Mouse (Mus musculus) lung, postnatal 25 days (tissue): ENCODE results near the gene Ugt2b34.
"Not testable (repeated sequence)": the region's sequence is repeated elsewhere in the genome, so short reads cannot be mapped to it uniquely, and the experiment has no call there.

Source experiments
- DNase-seq: peaks from one replicate; pipeline ENCODE4 v3.0.0; 2022; ENCODE audit warnings: low spot score

The Ugt2b34 gene

GRCm38 (mm10) chr5:86906758-86907157 is at the start of gene Ugt2b34:
Ugt2b34 (minus strand) TSS chr5:86906937.
- DNase-seq, result no peak

DNA sequence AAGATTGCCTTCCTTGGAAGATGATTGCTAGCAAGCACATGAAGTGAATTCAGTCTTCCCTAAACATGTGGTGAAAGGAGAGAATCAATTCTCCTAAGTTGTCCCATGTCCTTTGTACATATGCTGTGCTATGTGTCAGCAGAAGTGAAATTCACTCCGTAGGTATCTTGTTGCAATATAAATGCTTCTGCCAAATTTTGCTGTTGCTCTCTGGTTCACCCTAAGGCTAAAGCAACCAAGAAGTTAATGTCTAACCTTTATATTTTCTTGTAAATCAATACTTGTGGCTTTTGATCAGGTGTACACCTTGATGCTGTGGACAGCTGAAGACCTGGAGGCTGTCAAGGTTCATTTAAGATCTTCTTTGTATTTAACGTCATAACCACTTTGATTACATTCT is 35.4 kb upstream of the Ugt2b34 start:
- no peak for DNase-seq

GRCm38 (mm10) chr5:86926426-86926825 is 19.7 kb upstream of the Ugt2b34 start, which contains the start of gene Ugt2b1:
Ugt2b1 (minus strand) TSS chr5:86926530.
- DNase-seq, result no peak

GRCm38 (mm10) chr5:86920661-86921233 is 14.0 kb upstream of the Ugt2b34 start:
- no peak for DNase-seq

DNA sequence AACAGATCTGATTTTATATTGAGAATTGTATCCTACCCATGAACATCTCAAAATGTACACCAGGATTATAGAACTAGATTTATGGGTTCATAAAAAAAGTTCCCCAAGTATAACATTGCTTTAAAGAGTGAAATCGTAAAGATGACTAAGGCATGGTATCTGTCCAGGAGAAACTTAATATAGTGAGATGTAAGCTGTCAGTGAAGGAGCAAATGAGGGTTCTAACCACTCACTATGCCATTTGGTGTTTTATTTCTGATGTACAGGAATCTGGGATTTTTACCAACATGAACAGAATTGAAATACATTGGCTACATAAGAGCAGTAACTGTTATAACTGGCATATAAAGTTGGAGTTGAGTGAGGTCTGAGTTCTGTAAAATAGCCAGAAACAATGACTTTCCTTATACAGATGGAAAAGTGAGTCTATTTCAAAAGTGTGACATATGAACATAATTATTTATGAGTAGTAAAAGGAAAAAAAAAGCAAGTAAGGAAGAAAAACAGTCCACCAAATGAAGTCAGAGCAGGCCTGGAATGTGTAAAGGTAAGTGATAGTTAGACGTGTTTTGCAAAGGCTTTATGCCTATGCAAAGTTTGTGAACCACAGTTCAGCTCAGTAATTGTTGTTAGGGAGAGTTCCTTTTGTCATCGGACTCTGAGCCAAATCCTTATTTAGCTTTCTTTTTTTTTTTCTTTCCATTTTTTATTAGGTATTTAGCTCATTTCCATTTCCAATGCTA is 4.8 kb upstream of the Ugt2b34 start:
- DNase-seq, result no peak

DNA sequence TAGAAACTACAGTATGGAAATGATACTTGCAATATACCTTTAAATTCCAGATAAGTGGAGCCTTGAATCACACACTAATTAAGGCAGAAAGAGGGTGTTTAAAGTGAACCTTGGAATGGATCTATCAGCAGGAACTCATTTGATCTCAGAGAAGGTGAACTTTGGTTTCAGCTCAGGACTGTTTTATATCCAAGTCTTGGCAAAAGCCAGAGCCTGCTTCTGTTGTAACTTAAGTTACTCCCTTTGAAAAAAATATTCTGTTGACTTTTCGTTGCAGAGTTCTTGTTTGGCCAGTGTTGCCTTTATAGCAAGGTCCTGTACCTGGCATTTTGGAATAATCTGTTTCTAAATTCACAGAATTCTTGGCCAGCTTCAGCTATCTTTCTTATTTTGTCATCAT is 4.0 kb upstream of the Ugt2b34 start:
- DNase-seq, result no peak

- no peak for DNase-seq
Observed at GRCm38 (mm10) chr5:86889933-86890332, 16.8 kb downstream of the Ugt2b34 start.

DNA sequence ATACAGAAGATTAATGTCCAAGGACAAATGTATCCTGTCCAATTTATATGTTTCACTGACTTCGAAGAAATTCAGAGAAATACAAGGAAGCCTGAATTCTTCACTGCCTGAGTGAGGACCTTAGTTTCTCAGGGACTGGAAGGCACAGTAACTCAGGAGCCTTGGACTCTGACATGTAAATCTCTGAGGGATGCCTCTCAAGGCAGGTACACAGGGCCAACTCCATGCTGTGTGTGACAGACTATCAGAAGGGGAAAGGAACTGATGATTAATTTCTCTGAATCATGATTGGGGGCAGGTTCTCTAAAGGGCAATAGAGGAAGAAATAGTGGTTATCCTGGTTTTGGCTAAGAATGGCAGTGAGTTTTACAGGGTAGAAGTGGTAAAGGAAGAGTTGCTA is 18.3 kb downstream of the Ugt2b34 start:
- no peak for DNase-seq

- no peak for DNase-seq
Observed at GRCm38 (mm10) chr5:86887081-86887480, 19.7 kb downstream of the Ugt2b34 start.

DNA sequence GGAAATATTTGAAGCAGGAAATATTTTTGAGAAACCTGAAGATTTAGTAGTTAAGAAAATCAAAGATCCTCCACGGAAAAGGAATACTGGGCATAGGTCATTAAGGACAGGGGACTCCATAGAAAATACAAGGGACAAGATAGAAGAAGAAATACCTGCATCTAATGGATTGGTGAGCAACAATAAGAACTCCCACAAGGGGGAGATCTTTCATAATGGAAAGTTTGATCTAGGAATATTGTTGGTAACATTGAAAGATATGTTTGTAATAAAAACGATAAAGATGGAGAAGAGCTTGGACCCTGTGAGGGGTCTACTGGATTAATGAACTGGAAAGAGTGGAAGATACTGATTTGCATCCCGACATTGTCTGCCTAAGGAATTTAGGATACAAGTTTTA is 20.1 kb downstream of the Ugt2b34 start:
- no peak for DNase-seq

GRCm38 (mm10) chr5:86871877-86872276 is 34.9 kb downstream of the Ugt2b34 start:
- DNase-seq, result no peak

- no peak for DNase-seq
Observed at GRCm38 (mm10) chr5:86858336-86858735, 48.4 kb downstream of the Ugt2b34 start.

DNA sequence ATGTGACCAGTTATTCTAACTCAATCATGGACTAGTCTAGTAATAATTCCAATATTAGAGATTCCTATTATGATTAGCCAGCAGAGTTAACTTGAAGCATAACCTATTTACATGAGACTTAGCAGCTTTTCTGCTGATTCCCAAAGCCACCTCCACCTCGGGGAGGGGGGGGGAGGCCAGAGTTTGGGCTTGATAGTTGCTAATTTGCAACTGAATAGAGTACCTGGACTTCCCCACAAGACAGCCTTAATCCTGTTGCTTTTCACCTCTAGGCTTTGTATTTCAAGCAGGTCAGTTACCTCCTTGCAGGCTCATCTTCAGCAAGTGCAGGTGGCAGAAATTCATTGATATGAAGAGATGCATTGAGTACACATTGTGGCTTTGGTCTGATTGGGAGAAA is 49.1 kb downstream of the Ugt2b34 start:
- DNase-seq, result no peak

DNA sequence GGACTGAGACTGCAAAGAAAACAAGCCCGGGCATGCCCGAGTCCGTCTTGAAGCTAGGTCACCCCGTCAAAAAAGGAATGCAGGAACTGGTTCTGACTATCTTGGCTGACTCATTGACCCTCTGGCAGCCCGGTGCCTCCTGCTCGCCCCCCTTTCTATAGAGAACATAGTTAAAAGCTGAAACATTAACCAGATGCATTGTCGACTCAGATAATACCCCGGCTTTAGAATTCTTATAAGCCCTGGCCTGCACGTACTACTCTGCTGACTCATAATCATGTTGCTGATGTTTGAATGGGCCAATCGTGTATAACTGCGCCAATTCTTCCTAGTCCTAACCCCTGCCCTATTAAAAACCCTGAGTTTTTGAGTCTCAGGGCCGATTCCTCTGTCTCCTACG is 50.2 kb downstream of the Ugt2b34 start:
- not testable (repeated sequence) for DNase-seq

DNA sequence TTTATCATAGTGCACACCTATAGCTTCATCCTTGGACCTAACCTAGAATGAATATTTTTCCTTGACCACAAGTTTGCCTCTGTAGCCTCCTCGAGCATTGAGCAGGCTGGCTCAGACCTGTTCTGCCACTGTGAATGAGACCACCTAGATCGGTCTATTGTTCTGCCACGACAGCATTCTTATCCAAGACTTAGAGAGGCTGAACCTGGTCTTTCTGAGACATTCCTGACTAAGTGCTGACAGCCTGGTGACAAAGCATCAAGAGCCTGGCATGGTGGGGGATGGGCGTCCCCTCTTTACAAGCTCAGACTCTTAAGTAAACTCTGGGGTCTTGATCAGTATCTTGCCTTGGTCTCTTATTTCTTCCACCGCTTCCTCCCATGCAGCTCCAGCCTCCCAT is 55.1 kb downstream of the Ugt2b34 start:
- DNase-seq, result no peak

DNA sequence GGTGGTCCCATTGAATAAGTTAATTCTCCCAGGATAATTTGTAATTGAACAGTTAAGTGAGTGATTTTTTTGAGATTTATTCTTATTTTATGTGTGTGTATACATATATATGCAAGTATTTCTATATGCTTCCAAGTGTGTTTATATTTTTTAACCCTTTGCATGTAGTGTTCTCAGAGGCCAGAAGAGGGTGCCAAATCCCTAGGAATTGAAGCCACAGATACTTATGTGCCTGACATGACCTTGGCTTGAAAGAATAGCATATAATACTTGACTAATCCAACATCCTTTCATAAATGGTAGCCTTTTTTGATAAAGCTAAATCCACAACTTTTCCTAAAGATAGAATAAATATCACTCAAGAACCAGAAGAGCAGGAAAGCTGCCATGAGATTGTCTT is 56.6 kb downstream of the Ugt2b34 start:
- DNase-seq, result no peak

- not testable (repeated sequence) for DNase-seq
Observed at GRCm38 (mm10) chr5:86841261-86841660, 65.5 kb downstream of the Ugt2b34 start.

- no peak for DNase-seq
Observed at GRCm38 (mm10) chr5:86840207-86840606, 66.5 kb downstream of the Ugt2b34 start.
